Mouse (Mus musculus) forebrain, postnatal 0 days (tissue): Measurements from ENCODE around the gene Tex46. TPM values are rescaled to one million over a fixed set of nuclear protein-coding genes. Genes with fewer than 3 reads are reported as not detected.

Source experiments
- ATAC-seq: fragments of 200-750 bp; cut with Nextera tagmentation; 2 replicates; pipeline ENCODE4 v1.8.0; 2017; ENCODE audit warnings: mild to moderate bottlenecking, moderate library complexity
- DNase-seq: peaks from one replicate; pipeline ENCODE4 v3.0.0-alpha.2; 2015
- H3K27ac ChIP-seq: fragments of 300-500 bp; sonication (generic); 2 replicates; pipeline ENCODE4 v1.5.1; 2014; ENCODE audit warnings: low read depth, mild to moderate bottlenecking, antibody characterized with exemption, low read length, moderate library complexity, mixed read lengths
- H3K27me3 ChIP-seq: fragments of 300-500 bp; sonication (generic); 2 replicates; pipeline ENCODE4 v1.6.1; 2014; ENCODE audit warnings: mild to moderate bottlenecking, low read length, mixed read lengths; ENCODE audit not compliant: insufficient read depth
- H3K36me3 ChIP-seq: fragments of 300-500 bp; sonication (generic); 2 replicates; pipeline ENCODE4 v1.6.1; 2014; ENCODE audit warnings: mild to moderate bottlenecking, moderate library complexity; ENCODE audit not compliant: insufficient read depth
- H3K4me1 ChIP-seq: fragments of 300-500 bp; sonication (generic); 2 replicates; pipeline ENCODE4 v1.6.1; 2014; ENCODE audit warnings: antibody characterized with exemption; ENCODE audit not compliant: insufficient read depth
- H3K4me2 ChIP-seq: fragments of 300-500 bp; sonication (generic); 2 replicates; pipeline ENCODE4 v1.6.1; 2014; ENCODE audit warnings: low read depth, mild to moderate bottlenecking, moderate library complexity
- H3K4me3 ChIP-seq: fragments of 300-500 bp; sonication (generic); 2 replicates; pipeline ENCODE4 v1.5.1; 2014; ENCODE audit warnings: low read depth, low read length, mixed read lengths
- H3K9ac ChIP-seq: fragments of 300-500 bp; sonication (generic); 2 replicates; pipeline ENCODE4 v1.6.1; 2014; ENCODE audit warnings: mild to moderate bottlenecking
- H3K9me3 ChIP-seq: fragments of 300-500 bp; sonication (generic); 2 replicates; pipeline ENCODE4 v1.6.1; 2016; ENCODE audit warnings: low read length
- CTCF ChIP-seq: sonication (generic); IDR thresholded peaks from 2 replicates; pipeline ENCODE4 v1.5.1; 2016; ENCODE audit warnings: antibody characterized with exemption, control low read depth, low read depth
- WGBS: fragments of 180-500 bp; shearing (Covaris S2); extraction: QIAGEN DNeasy Blood & Tissue Kit; methylation state at CpG from one replicate; pipeline ENCODE4 v1.1.7; 2014; 5-methylcytosine and 5-hydroxymethylcytosine counted together
- polyA plus RNA-seq: library from polyadenylated mRNA; unstranded; fragments of >200 nt; fragmentation: Nextera tagmentation; extraction: Ambion mirVana; gene quantifications from 2 replicates; pipeline ENCODE4 v1.2.1, GENCODE M21; 2015
- total RNA-seq: library from RNA; depleted of rRNA; stranded (reverse); fragments of >200 nt; gene quantifications from 2 replicates; pipeline ENCODE4 v1.2.3, GENCODE M21; 2014

The Tex46 gene
- total and polyA plus RNA-seq, 2 experiments from 2014 or later = not detected

DNA sequence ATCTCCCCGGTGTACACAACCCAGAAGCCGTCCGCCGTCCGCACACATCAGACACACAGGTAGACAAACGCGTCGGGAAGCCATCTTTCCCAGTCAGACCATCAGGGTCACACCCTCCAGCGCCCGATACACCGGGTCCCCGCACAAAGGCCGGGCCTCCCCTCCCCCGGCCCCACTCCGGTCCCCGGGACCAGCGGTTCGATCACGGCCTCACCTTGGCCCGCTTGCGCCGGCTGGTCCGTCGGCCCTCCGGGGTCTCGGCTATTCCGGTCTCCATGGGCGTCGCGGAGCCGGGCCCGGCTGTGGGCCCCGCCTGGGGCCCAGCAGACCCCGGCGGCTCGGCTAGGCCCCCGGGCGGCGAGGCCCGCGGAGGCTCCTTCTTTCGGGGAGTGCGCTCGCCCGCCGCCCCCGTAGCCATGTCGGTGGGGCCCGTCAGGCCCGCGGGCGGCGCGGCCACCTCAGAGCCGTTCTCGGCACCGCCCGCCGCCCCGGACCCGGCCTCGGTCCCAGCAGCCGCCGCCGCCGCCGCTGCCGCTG lies 8.2 kb upstream of the Tex46 start:
- Histone ChIP-seq H3K9me3 (no peaks in the 10 kb centered on the region), H3K9ac (peak overlapping the region; percentile 97), H3K36me3 (no peaks in the 10 kb centered on the region), H3K27me3 (no peaks in the 10 kb centered on the region), H3K4me1 (peaks cover 18% of the 10 kb centered on the region), H3K27ac (peak overlapping the region; percentile 91), H3K4me3 (peak overlapping the region; percentile 95), H3K4me2 (peak overlapping the region; percentile 63)
- DNase-seq = peak; percentile 66
- no peak for TF ChIP-seq CTCF
- peak; percentile 57 for ATAC-seq
- WGBS = 1% methylated on average over 46 of the region's 68 CpGs

DNA sequence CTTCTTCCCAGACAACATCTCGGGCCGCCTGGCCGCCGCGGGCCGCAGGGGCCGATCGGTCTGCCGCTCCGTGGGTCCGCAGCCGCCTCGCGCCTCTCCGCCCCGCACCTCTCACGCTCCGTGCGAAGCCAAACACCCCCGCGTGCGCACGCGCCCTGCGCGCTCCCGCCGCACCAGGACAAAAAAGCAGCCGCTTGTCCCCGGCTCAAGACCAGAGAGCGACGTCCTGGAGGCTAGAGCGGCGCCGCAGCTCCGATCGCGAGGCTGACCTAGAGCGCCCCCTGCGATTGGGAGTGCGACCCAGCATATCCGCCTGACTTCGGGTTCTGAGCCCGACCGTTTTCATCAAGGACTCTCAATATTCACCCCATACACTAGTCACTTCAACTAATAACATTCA lies 7.7 kb upstream of the Tex46 start, which contains the start of gene Kdm1a:
Gene Kdm1a (minus strand): TSS at position 156 of the 400 bp plus-strand sequence.
- Histone ChIP-seq H3K4me3 (peak within 1 kb of the TSS; percentile 95), H3K4me2 (peak within 1 kb of the TSS; percentile 63), H3K27ac (peak within 1 kb of the TSS; percentile 91), H3K36me3 (no peaks in the 10 kb centered on the region), H3K27me3 (no peaks in the 10 kb centered on the region), H3K9ac (peak within 1 kb of the TSS; percentile 97), H3K9me3 (no peaks in the 10 kb centered on the region), H3K4me1 (peaks cover 18% of the 10 kb centered on the region)
- DNase-seq (peak; percentile 98), ATAC-seq (peak; percentile 92)
- WGBS = 1% methylated on average over 44 of the region's 45 CpGs
- peak; percentile 97 for TF ChIP-seq CTCF

GRCm38 (mm10) chr4:136605756-136606485 lies 4.3 kb upstream of the Tex46 start:
- Histone ChIP-seq H3K4me2 (no peak overlapping the region), H3K36me3 (no peaks in the 10 kb centered on the region), H3K27me3 (no peaks in the 10 kb centered on the region), H3K27ac (no peak overlapping the region), H3K4me3 (no peak overlapping the region), H3K4me1 (peaks cover 5% of the 10 kb centered on the region; the same call in 1 of the 2 replicates), H3K9ac (no peak overlapping the region), H3K9me3 (no peaks in the 10 kb centered on the region)
- 93% methylated on average over 19 of the region's 19 CpGs for WGBS
- no peak for TF ChIP-seq CTCF
- ATAC-seq (no peak), DNase-seq (no peak)

DNA sequence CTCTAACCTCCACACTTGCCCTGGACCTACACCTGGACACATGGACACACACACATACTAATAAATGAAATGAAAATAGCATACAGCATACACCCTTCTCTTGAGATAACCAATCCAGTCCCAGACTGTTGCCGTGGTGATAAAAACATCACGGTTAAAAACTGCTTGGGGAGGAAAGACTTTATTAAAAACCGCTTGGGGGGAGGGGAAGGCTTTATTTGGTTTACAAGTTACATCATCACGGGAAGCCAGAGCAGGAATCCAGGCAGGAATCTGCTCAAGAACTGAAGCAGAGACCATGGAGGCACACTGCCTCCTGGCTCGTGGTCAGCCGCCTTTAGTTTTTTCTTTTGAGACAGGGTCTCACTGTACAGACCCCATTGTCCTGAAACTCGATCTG lies 3.4 kb downstream of the Tex46 start:
- H3K9me3 ChIP-seq = no peaks in the 10 kb centered on the region
- H3K27ac ChIP-seq = no peak overlapping the region
- H3K4me3 ChIP-seq = no peak overlapping the region
- DNase-seq = peak; percentile 33
- ATAC-seq = no peak
- no peaks in the 10 kb centered on the region for H3K27me3 ChIP-seq
- no peaks in the 10 kb centered on the region for H3K36me3 ChIP-seq
- no peaks in the 10 kb centered on the region for H3K4me1 ChIP-seq
- no peak overlapping the region for H3K9ac ChIP-seq
- H3K4me2 ChIP-seq = no peak overlapping the region
- 59% methylated on average over 7 of the region's 7 CpGs for WGBS
- TF ChIP-seq CTCF = no peak

- no peak overlapping the region for H3K4me2 ChIP-seq
- no peaks in the 10 kb centered on the region for H3K4me1 ChIP-seq
- DNase-seq (peak; percentile 89), ATAC-seq (peak; percentile 51; the same call in 1 of the 2 replicates)
- H3K27me3 ChIP-seq = no peaks in the 10 kb centered on the region
- peak; percentile 97 for TF ChIP-seq CTCF
- WGBS = 0% methylated on average over 1 of the region's 1 CpGs
- no peak overlapping the region for H3K9ac ChIP-seq
- no peak overlapping the region for H3K4me3 ChIP-seq
- H3K27ac ChIP-seq = no peak overlapping the region
- no peaks in the 10 kb centered on the region for H3K36me3 ChIP-seq
- H3K9me3 ChIP-seq = no peaks in the 10 kb centered on the region
Observed at GRCm38 (mm10) chr4:136621336-136621735, 11.1 kb downstream of the Tex46 start.

DNA sequence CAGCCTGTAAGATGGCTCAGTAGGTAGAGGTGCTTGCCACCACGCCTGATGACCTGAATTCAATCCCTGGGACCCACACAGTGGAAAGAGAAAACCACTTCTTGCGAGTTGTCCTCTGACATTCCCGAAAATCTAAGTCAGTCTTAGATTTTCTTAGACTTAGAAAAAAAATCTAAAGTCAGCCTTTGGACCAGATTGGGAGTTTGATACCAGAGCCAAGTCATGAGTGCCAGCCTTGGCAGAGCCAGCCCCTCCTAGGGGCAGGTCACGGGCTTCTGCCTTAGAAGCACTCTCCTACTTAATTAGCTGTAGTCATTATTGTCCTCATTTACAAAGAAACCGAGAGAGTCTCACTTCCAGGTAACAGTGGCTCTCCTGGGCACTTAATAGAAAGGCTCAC lies 11.7 kb downstream of the Tex46 start:
- H3K27me3 ChIP-seq = no peaks in the 10 kb centered on the region
- WGBS = 46% methylated on average over 5 of the region's 5 CpGs
- H3K4me2 ChIP-seq = no peak overlapping the region
- no peak for DNase-seq
- no peak overlapping the region for H3K9ac ChIP-seq
- ATAC-seq = no peak
- H3K4me1 ChIP-seq = no peaks in the 10 kb centered on the region
- H3K27ac ChIP-seq = no peak overlapping the region
- no peak for TF ChIP-seq CTCF
- no peak overlapping the region for H3K4me3 ChIP-seq
- H3K36me3 ChIP-seq = no peaks in the 10 kb centered on the region
- H3K9me3 ChIP-seq = no peaks in the 10 kb centered on the region

GRCm38 (mm10) chr4:136622388-136622787 lies 12.2 kb downstream of the Tex46 start, which contains the start of gene Lactbl1:
Gene Lactbl1 (plus strand): TSS chr4:136622621.
- Histone ChIP-seq H3K4me2 (no peak within 1 kb of the TSS), H3K27ac (no peak within 1 kb of the TSS), H3K9ac (no peak within 1 kb of the TSS), H3K9me3 (no peaks in the 10 kb centered on the region), H3K4me3 (no peak within 1 kb of the TSS), H3K27me3 (no peaks in the 10 kb centered on the region), H3K36me3 (no peaks in the 10 kb centered on the region), H3K4me1 (no peaks in the 10 kb centered on the region)
- no peak for DNase-seq
- no peak for ATAC-seq
- TF ChIP-seq CTCF = no peak
- WGBS = 26% methylated on average over 6 of the region's 6 CpGs
